Mouse (Mus musculus) liver, adult 2 months (tissue): ENCODE data around the gene Smarcd3.

Source experiments
- CTCF ChIP-seq: fragments of 200-500 bp; IDR thresholded peaks from 2 replicates; pipeline ENCODE4 v1.5.1; 2011; ENCODE audit warnings: low read depth, low read length, control low read depth
- POLR2A ChIP-seq: fragments of 200-500 bp; IDR thresholded peaks from 2 replicates; pipeline ENCODE4 v1.6.1; 2011; ENCODE audit warnings: low read length, control low read depth; ENCODE audit not compliant: insufficient read depth; ENCODE audit errors: extremely low read depth

DNA sequence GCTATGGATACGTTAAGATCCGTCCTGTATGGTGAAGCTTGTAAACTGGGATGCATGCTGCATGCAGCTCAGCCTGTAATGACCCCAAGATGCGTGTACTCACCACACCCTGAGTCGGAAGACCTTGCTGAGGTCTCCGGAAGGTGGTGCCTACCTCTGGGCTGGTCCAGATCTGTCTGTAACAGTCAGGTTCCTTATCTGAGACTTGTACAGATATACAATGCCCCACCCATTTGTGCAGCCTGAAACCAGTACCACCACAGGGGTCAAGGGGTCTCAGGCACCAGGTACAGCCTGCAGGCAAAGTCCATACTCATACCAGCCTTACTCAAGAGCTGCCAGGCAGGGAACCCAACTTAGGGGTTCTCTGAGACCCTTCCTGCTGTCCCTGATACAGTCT, 28.6 kb upstream of the Smarcd3 start:
- TF ChIP-seq CTCF = no peak
- TF ChIP-seq POLR2A = no peak
